Comparison of ENCODE assay signal across 8 mouse cellular contexts in the genomic region with DNA sequence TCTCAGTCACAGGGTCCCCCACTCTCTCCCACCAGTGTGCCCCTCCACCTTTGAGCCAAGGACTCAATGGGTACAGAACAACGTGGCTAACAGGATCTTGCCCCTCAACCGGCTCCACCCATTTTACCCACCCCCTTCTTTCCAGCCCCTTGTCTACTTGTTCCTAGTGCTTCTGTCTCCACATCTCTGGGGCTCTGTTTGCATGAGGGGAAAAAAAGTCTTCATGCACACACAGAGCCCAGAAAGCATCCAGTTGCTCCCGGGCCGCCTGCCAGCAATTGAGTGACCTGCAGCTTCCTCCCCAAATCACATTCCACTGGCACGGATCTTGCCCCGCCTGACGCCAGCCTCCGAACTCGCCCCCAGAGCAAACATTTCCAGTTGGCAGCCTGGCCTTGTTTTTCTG. TPM values are rescaled to one million over a fixed set of nuclear protein-coding genes. Genes with fewer than 3 reads are reported as not detected.
DNase-seq lines count a peak whose midpoint lies in the region; ATAC-seq and TF ChIP-seq lines count a peak whose summit lies in the region.

No protein-coding gene starts in this region.

- H3K27ac ChIP-seq in cortical plate, adult 2 months (ENCODE audit: insufficient read depth, low read length): peak overlapping the region; percentile 4; the same call in 1 of the 2 replicates
- H3K27ac ChIP-seq in kidney, adult 2 months (ENCODE audit: insufficient read depth, low read depth, low read length): peak overlapping the region; percentile 87
- H3K27ac ChIP-seq in midbrain, embryonic 14.5 days (replicated peaks; ENCODE audit: low read depth, low read length): peak overlapping the region; percentile 72

- peak; percentile 55; the same call in 1 of the 2 replicates for ATAC-seq in midbrain, embryonic 14.5 days (ENCODE audit: low FRiP score, low TSS enrichment)

- H3K27me3 ChIP-seq in kidney, adult 2 months (replicated peaks; ENCODE audit: control insufficient read depth, insufficient read depth, low read length): no peaks in the 10 kb centered on the region
- peaks cover 4% of the 10 kb centered on the region; the same call in 1 of the 2 replicates for H3K27me3 ChIP-seq in midbrain, embryonic 14.5 days (ENCODE audit: control insufficient read depth, insufficient read depth, low read length)

- no peak overlapping the region for H3K4me3 ChIP-seq in cortical plate, adult 2 months (ENCODE audit: insufficient read depth, low read length)
- no peak overlapping the region for H3K4me3 ChIP-seq in kidney, adult 2 months (ENCODE audit: insufficient read depth, low read depth, low read length)
- no peak overlapping the region for H3K4me3 ChIP-seq in midbrain, embryonic 14.5 days (replicated peaks; ENCODE audit: low read depth, low read length)

- no peaks in the 10 kb centered on the region for H3K36me3 ChIP-seq in kidney, adult 2 months (ENCODE audit: control insufficient read depth, insufficient read depth, low read length)
- H3K36me3 ChIP-seq in midbrain, embryonic 14.5 days (ENCODE audit: control insufficient read depth, insufficient read depth, low read length): no peaks in the 10 kb centered on the region

- no peak for TF ChIP-seq POLR2A in cortical plate, adult 2 months (IDR thresholded peaks at IDR 0.05; ENCODE audit: extremely low read depth, insufficient read depth, low read length)
- TF ChIP-seq POLR2A in kidney, adult 2 months (IDR thresholded peaks at IDR 0.05; ENCODE audit: low read depth, low read length): no peak

- no peak overlapping the region for H3K4me2 ChIP-seq in midbrain, embryonic 14.5 days (ENCODE audit: low read length)

- peak; percentile 89 for DNase-seq in adrenal gland, postnatal 10 days
- peak; percentile 99 for DNase-seq in heart, adult 11 months
- peak; percentile 96 for DNase-seq in kidney, adult 2 months
- DNase-seq in left cerebral cortex, postnatal 10 days (ENCODE audit: extremely low spot score in 1 of 2, low spot score in 2 of 2): peak; percentile 79 to 92
- DNase-seq in midbrain, embryonic 14.5 days: peak; percentile 82
- peak; percentile 74 to 93 for DNase-seq in urinary bladder, adult 18-20 months (ENCODE audit: low spot score in 2 of 2)
- no peak for DNase-seq in thymus, postnatal 4 days

- H3K4me1 ChIP-seq in cortical plate, adult 2 months (ENCODE audit: control insufficient read depth, insufficient read depth, low read length): no peaks in the 10 kb centered on the region; the same call in 1 of the 2 replicates
- peaks cover 4% of the 10 kb centered on the region; the same call in 1 of the 2 replicates for H3K4me1 ChIP-seq in kidney, adult 2 months (ENCODE audit: control insufficient read depth, insufficient read depth, low read length)
- H3K4me1 ChIP-seq in midbrain, embryonic 14.5 days (ENCODE audit: control insufficient read depth, insufficient read depth, low read length): no peaks in the 10 kb centered on the region

- intact Hi-C loops in left cerebral cortex, postnatal 10 days (cut with DNase I): no loop called here

- no peak for TF ChIP-seq CTCF in cortical plate, adult 2 months (IDR thresholded peaks at IDR 0.05; ENCODE audit: extremely low read depth, insufficient read depth, low read length)
- no peak for TF ChIP-seq CTCF in kidney, adult 2 months (conservative IDR thresholded peaks at IDR 0.05; ENCODE audit: insufficient read depth, insufficient read length, low read depth, low read length)

- H3K9me3 ChIP-seq in midbrain, embryonic 14.5 days (ENCODE audit: control insufficient read depth, low read length): no peaks in the 10 kb centered on the region

- no peak overlapping the region for H3K9ac ChIP-seq in midbrain, embryonic 14.5 days (replicated peaks; ENCODE audit: low read length)

- WGBS in kidney, adult 2 months: 13% methylated on average over 9 of the region's 9 CpGs
- 49% methylated on average over 9 of the region's 9 CpGs for WGBS in midbrain, embryonic 14.5 days

RNA-seq across cellular contexts. Expression of a gene that starts 8.8 kb away (rescaled TPM):
- 1 to 10 TPM; 7.0 to 7.9 TPM for total RNA-seq in adrenal gland, postnatal 10 days (2021)
- polyA plus RNA-seq in cortical plate, adult 2 months (2012; rRNA removed): 2.1 and 2.5 TPM in 2 replicates
- 7.7 and 10.1 TPM in 2 replicates for polyA plus RNA-seq in kidney, adult 2 months (2012; rRNA removed)
- total RNA-seq in left cerebral cortex, postnatal 10 days (2021): 1 to 10 TPM; 1.1 to 1.7 TPM
- 1.8 and 2.4 TPM in 2 replicates for polyA plus RNA-seq in midbrain, embryonic 14.5 days (2014; fragmentation: Nextera tagmentation; extraction: Ambion mirVana)

Comparison
In these comparisons a context has a peak if more than half of its experiments do, and no peak if none do; other contexts are left out.
1. H3K27ac ChIP-seq: peak in every context shown above with its lines; median percentile 87 in kidney, adult 2 months; 72 in midbrain, embryonic 14.5 days; 4 in cortical plate, adult 2 months.